Mouse (Mus musculus) G1E (cell line): ENCODE results near the gene Arhgap22.

Experiments used
- CTCF ChIP-seq: IDR thresholded peaks from 2 replicates; pipeline ENCODE4 v1.5.1; 2012; ENCODE audit warnings: low read depth, low read length, inconsistent platforms, mixed read lengths
- GATA1 ChIP-seq: IDR thresholded peaks from 2 replicates; pipeline ENCODE4 v1.6.1; 2012; ENCODE audit warnings: borderline replicate concordance, low read length, inconsistent platforms, mixed read lengths
- POLR2AphosphoS5 ChIP-seq: IDR thresholded peaks from 2 replicates; pipeline ENCODE4 v1.6.1; 2012; ENCODE audit warnings: low read depth, low read length, inconsistent platforms; ENCODE audit not compliant: insufficient replicate concordance
- TAL1 ChIP-seq: conservative IDR thresholded peaks from 2 replicates; pipeline ENCODE4 v1.6.1; 2012; ENCODE audit warnings: low read depth, low read length, inconsistent platforms, mixed read lengths

DNA sequence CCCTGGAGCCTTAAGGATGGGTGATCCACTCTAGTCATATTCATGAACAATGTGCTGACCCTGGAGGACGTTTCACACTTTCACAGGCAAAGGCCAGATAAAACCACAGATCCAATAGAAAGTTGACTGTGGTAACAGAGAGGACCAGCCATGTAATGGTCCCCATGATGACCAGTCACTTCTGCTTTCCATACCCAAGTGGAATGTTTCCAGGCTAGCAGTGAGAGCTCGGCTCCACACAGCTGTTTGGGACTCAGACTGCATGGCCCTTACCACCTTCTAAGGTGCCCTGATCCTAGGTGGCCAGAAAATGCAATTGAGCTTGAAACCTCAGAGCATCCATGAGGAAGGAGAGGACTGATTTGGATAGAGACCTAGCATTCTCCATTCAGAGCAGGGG, 31.1 kb downstream of the Arhgap22 start:
- TF ChIP-seq GATA1 (no peak), CTCF (no peak), TAL1 (no peak), POLR2AphosphoS5 (no peak)
